Mouse (Mus musculus): ENCODE measurements at regions not wholly inside any gene's neighbourhood (a gene's known extent, or its start where the extent isn't known, plus 50 kb on each side); places are given as distances from the start of the nearest gene placed in this dataset.

DNA sequence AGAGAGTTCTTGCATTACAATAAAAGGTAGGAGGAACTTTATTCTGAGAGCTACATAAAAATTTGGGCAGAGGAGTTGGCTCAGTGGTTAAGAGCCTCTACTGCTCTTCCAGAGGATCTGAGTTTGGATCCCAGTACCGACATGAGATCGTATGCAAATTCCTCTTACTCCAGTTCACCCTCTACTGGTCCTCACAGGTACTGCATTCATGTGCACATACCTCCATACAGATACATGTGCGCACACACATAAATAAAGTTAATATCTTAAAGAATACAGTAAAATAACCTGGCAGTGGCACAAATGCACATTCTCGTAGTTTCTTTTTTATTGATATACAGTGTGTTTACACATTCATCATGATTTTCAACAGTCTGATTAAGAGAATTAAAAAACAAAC lies 232.4 kb downstream of the Vps13c start:
- TF ChIP-seq CTCF (IDR thresholded peaks at IDR 0.05), result peak; percentile 25
- Histone ChIP-seq H3K4me3 (no peak overlapping the region), H3K27ac (no peak overlapping the region)
- intact Hi-C loops (cut with DNase I), result no loop called here
- DNase-seq (ENCODE audit: extremely low spot score in 1 of 2, low spot score in 2 of 2), result no peak

DNA sequence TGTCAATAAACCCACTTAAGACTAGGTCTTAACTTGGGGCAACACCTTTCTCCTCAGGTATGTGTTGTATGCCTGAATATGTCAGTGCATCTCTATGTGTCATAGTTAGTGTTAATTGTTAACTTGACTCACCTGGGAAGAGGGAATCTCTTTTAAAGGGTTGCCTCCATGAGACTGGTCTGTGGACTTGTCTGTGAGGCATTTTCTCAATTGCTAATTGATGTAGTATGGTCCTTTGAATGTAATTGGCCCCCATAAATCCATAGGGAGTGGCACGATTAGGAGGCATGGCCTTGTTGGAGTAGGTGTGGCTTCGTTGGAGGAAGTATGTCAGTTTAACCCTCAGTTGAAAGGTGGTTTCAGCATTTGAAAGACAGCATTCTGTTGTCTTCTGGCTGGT lies 237.1 kb downstream of the Vps13c start:
- TF ChIP-seq CTCF (IDR thresholded peaks at IDR 0.05), result no peak
- intact Hi-C loops (cut with DNase I), result no loop called here
- no peak for DNase-seq (ENCODE audit: extremely low spot score in 1 of 2, low spot score in 2 of 2)
- no peak overlapping the region for H3K4me3 ChIP-seq
- no peak overlapping the region for H3K27ac ChIP-seq

DNA sequence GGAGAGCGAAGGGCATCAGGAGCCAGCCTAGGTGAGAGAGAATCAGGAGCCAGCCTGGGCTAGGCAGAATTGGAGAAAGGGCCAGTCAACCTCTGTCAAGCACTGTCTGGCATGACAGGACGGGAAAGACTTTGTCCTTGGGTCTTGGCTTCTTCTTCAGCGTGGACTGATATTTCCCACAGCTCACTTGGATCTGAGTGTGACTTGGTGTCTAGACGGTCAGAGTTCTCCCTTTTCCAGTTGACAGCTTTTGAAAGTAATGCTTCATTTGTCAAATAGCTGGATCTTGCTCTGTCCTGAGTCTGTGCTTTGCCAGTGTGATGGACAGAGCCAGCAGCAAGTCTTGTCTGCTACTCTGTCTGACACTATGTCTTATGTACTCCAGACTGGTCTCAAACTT lies 243.1 kb downstream of the Vps13c start:
- Histone ChIP-seq H3K27ac (no peak overlapping the region), H3K4me3 (no peak overlapping the region)
- DNase-seq (ENCODE audit: extremely low spot score in 1 of 2, low spot score in 2 of 2), result no peak
- intact Hi-C loops (cut with DNase I), result no loop called here
- no peak for TF ChIP-seq CTCF (IDR thresholded peaks at IDR 0.05)

DNA sequence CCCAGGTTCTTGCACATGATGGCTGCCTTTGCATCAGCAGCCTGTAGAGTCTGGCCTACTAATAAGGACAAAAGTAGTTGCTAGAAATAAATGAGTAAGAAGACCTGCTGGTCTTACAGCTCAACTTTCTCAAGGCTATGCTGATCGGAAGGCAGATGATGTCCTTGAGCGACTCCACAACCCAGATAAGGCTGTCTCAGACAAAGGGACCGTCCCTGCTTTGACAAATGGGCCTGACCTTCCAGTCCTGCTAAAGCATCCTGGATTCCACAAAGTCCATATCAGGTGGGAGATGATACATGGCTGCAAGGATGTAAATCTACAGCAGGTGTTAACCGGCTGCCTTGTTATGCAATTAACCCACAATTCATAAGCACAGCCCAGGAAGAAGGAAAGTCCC lies 244.8 kb downstream of the Vps13c start:
- intact Hi-C loops (cut with DNase I), result no loop called here
- no peak for TF ChIP-seq CTCF (IDR thresholded peaks at IDR 0.05)
- no peak overlapping the region for H3K27ac ChIP-seq
- no peak for DNase-seq (ENCODE audit: extremely low spot score in 1 of 2, low spot score in 2 of 2)
- no peak overlapping the region for H3K4me3 ChIP-seq

DNA sequence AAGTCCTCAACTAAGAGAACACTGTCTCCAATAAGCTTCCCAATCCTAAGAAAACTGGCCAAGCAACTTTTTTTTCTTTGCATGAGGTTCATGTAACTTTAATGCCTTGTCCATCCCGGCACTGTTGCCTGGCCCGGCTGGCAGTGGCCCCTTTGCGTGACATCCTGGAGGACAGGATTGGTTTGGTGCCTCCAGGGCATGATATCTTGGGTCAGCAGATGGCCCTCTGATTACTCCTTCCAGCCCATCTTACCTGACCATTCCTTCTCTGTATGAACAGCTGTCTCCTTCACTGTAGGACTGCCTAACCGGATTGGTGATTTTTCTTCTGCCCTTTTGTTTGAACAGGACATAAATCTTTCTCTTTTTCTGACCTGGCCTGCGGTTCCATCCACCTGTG lies 254.4 kb downstream of the Vps13c start:
- no peak overlapping the region for H3K4me3 ChIP-seq
- no peak for DNase-seq (ENCODE audit: extremely low spot score in 1 of 2, low spot score in 2 of 2)
- no peak overlapping the region for H3K27ac ChIP-seq
- no peak for TF ChIP-seq CTCF (IDR thresholded peaks at IDR 0.05)
- intact Hi-C loops (cut with DNase I), result loop anchor here (2.0 kb wide), 1 partner anchor 36 kb away; no protein-coding TSS in a partner anchor

DNA sequence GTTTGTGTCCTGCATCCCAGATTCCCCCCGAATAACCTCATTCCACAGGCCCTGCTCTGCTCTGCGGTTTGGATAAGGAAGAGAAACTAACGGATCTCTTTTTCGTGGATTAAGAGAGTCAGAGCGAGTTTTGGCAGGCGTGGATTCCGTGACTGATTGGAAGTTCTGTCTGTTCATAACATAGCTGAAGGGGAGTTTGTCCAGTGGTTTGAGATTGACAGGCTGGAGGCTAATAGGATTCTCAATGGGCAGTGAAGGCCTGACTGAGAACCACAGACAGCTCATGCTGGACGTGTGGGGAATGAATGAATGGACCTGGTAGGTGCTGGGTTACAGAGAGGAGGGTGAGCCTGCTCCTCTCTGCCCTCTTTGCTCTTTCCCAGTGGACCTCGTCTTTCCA lies 269.6 kb downstream of the Vps13c start:
- no peak for DNase-seq (ENCODE audit: extremely low spot score in 1 of 2, low spot score in 2 of 2)
- TF ChIP-seq CTCF (IDR thresholded peaks at IDR 0.05), result no peak
- no peak overlapping the region for H3K4me3 ChIP-seq
- intact Hi-C loops (cut with DNase I), result no loop called here
- no peak overlapping the region for H3K27ac ChIP-seq

DNA sequence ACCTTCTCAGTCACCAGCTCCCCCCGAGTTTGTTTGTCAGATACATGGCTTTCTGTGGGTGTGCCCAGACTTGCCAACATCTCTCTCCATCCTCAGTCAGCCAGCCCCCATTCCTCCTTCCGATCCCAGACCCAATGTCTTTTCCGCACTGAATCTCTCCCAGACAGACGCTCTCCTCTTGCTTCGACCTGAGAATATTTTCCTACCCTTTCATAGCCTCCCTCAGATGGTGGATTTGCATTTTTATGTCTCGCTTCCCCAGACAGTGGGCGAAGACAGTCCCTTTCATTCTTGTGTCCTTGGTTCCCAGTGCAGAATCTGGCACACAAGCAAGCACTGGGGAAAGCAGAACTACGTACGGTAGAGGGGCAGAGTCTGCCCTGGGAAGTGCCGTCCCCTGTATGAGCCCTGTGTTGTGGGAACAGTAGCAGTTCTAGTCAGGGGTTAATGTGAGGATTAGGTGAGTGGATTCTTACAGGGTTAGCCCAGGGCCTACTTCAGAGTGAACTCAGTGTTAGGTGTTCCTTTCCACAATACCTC lies 275.0 kb downstream of the Vps13c start:
- DNase-seq (ENCODE audit: extremely low spot score in 1 of 2, low spot score in 2 of 2), result peak in 1 of 2 experiments; percentile 14
- Histone ChIP-seq H3K27ac (no peak overlapping the region), H3K4me3 (no peak overlapping the region)
- TF ChIP-seq CTCF (IDR thresholded peaks at IDR 0.05), result no peak
- intact Hi-C loops (cut with DNase I), result loop anchor here (2.0 kb wide), 1 partner anchor 538 kb away; the partner anchor contains the start of gene Rora

DNA sequence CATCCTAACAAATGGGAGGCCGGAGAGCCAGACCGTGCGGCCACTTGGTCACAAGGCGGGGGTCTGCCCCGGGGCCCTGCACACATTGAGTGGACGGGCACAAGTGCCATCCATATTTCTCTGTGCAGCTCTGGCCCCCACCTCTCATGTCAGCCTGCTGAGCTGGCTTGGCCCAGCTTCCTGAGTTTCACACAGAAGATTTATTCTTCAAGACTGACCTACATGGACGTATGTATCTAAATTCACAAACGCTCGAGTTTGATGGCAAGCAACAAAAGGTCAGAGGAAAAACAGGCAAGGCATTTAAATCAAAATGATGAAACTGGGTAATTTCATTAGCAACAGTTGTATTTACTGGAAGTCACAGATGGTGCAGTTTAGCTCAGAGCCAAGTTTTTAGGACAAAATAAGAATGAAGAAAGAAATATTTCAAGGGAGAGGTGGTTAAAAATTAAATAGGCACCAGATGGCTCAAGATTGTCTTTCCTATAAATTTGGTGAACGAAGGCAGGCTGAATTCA lies 276.1 kb downstream of the Vps13c start:
- Histone ChIP-seq H3K4me3 (no peak overlapping the region), H3K27ac (no peak overlapping the region)
- intact Hi-C loops (cut with DNase I), result no loop called here
- DNase-seq (ENCODE audit: extremely low spot score in 1 of 2, low spot score in 2 of 2), result peak in 1 of 2 experiments; percentile 18
- TF ChIP-seq CTCF (IDR thresholded peaks at IDR 0.05), result no peak

DNA sequence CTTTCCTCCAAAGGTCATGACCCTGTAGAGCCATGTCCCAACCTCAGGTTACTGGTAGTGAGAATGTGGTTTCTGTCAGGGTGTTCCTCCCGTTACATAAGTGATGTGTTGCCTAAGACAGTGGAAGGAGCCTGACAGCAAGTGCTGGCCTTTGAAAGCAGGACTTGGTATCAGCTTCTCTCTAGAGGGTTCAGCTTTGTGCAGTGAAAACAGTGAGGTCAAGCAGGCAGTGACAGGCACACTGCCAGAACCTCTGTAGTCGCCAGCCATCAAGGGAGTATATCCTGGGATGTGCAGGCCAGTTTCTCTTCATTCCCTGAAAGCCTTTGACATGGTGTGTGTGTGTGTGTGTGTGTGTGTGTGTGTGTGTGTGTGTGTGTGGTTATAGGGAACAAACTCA lies 278.1 kb downstream of the Vps13c start:
- no peak for TF ChIP-seq CTCF (IDR thresholded peaks at IDR 0.05)
- intact Hi-C loops (cut with DNase I), result no loop called here
- H3K4me3 ChIP-seq, result no peak overlapping the region
- H3K27ac ChIP-seq, result no peak overlapping the region
- DNase-seq (ENCODE audit: extremely low spot score in 1 of 2, low spot score in 2 of 2), result no peak

DNA sequence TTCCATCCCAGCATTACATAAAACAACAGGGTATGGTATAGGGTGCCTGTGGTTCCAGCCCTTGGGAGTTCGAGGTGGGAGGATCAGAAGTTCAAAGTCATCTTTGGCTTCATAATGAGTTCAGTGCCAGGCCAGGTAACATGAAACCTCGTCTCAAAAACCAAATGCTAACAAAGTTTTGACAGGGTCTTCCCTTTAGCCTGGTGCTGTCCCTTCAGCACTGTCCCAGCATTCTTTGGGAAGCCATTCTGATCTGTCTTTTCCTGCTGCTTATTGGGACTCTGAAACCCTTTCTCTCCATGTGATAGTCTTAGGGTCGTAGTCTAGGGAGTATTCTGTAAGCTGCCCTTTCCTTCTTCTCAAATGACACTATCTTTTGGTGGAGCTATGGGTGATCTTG lies 282.1 kb downstream of the Vps13c start:
- intact Hi-C loops (cut with DNase I), result no loop called here
- no peak for TF ChIP-seq CTCF (IDR thresholded peaks at IDR 0.05)
- H3K4me3 ChIP-seq, result no peak overlapping the region

DNA sequence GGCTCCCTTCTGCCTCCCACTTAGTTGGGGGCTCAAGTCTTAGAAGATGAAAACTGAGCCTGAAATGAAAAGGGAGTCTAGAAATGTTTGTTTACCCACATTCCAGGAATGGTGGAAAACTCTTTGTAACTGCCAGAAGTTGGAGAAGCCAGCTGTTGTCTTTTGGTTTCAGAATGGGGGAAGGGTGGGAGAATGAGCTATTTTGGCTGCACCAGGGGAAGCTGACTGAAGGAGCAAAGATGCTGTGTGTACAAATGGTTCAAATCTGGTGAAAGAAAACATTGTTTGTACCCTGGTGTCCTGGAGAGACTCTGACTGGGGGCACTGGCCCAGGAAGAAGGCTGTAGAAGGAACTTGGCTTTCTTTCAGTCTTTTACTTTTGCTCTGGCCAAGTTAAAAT lies 291.1 kb downstream of the Vps13c start:
- peak in 1 of 2 experiments; percentile 20 for DNase-seq (ENCODE audit: extremely low spot score in 1 of 2, low spot score in 2 of 2)
- no peak overlapping the region for H3K27ac ChIP-seq
- H3K4me3 ChIP-seq, result no peak overlapping the region
- TF ChIP-seq CTCF (IDR thresholded peaks at IDR 0.05), result no peak
- intact Hi-C loops (cut with DNase I), result loop anchor here (2.0 kb wide), 1 partner anchor 36 kb away; no protein-coding TSS in a partner anchor

More for the DNA sequence above, 282.1 kb downstream of the Vps13c start:
- DNase-seq (ENCODE audit: extremely low spot score in 1 of 2, low spot score in 2 of 2), result no peak
- no peak overlapping the region for H3K27ac ChIP-seq

DNA sequence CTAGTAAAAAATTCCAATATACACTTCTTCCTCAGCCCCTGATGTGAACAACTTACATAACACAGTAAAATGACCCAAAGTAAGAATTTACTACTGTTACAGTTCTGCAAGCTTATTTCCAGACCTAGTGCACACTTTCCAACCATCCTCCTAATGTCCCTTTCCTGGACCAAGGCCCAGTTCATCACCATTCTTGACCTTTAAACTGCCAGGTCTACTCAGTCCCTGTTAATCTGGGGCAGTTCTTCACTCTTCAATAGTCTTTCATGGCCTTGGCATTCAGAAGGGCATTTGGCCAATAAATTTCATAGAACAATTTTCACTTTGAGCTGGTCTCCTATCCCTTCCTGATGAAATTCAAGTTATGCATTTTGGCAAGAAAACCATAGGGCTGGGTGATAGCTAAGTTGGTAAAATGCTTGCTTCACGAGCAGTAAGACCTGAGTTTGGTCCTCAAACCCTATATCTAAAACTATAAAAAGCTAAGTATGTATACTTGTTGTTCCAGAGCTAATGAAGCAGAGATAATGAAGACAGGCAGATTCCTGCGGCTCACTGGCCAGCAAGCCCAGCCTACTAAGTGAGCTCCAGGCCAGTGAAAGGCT lies 295.4 kb downstream of the Vps13c start:
- DNase-seq (ENCODE audit: extremely low spot score in 1 of 2, low spot score in 2 of 2), result no peak
- intact Hi-C loops (cut with DNase I), result no loop called here
- Histone ChIP-seq H3K4me3 (no peak overlapping the region), H3K27ac (no peak overlapping the region)
- no peak for TF ChIP-seq CTCF (IDR thresholded peaks at IDR 0.05)

Data from left cerebral cortex, adult 2 months (tissue).